ENCODE assay signal across 7 mouse cellular contexts in genomic region chr3:89278107-89278506, GRCm38 (mm10). TPM values are rescaled to one million over a fixed set of nuclear protein-coding genes. Genes with fewer than 3 reads are reported as not detected.
DNase-seq lines count a peak whose midpoint lies in the region; ATAC-seq lines count a peak whose summit lies in the region.

No protein-coding gene starts in this region.

- peak overlapping the region; percentile 93 for H3K4me2 ChIP-seq in embryonic facial prominence, embryonic 12.5 days (replicated peaks)
- H3K4me2 ChIP-seq in midbrain, embryonic 13.5 days (replicated peaks), result peak overlapping the region; percentile 82

- peaks cover 19% of the 10 kb centered on the region for H3K27me3 ChIP-seq in embryonic facial prominence, embryonic 12.5 days
- peaks cover 55% of the 10 kb centered on the region for H3K27me3 ChIP-seq in midbrain, embryonic 13.5 days

- peak overlapping the region; percentile 65 for H3K27ac ChIP-seq in embryonic facial prominence, embryonic 12.5 days
- no peak overlapping the region for H3K27ac ChIP-seq in midbrain, embryonic 13.5 days

- peak overlapping the region; percentile 51 for H3K4me3 ChIP-seq in embryonic facial prominence, embryonic 12.5 days
- H3K4me3 ChIP-seq in midbrain, embryonic 13.5 days (replicated peaks), result 0 out of 2 replicates have a peak overlapping the region, but pooled peaks have one; percentile 2

- intact Hi-C loops in heart, postnatal 14 days (cut with DNase I), result no loop called here

- H3K9me3 ChIP-seq in embryonic facial prominence, embryonic 12.5 days, result no peaks in the 10 kb centered on the region
- H3K9me3 ChIP-seq in midbrain, embryonic 13.5 days, result no peaks in the 10 kb centered on the region

- no peak for ATAC-seq in embryonic facial prominence, embryonic 12.5 days (ENCODE audit: insufficient number of reproducible peaks, insufficient read depth, low FRiP score, low TSS enrichment)
- no peak for ATAC-seq in midbrain, embryonic 13.5 days

- WGBS in embryonic facial prominence, embryonic 12.5 days, result 54% methylated on average over 7 of the region's 7 CpGs
- WGBS in midbrain, embryonic 13.5 days, result 76% methylated on average over 7 of the region's 7 CpGs

- peaks cover 46% of the 10 kb centered on the region for H3K4me1 ChIP-seq in embryonic facial prominence, embryonic 12.5 days
- H3K4me1 ChIP-seq in midbrain, embryonic 13.5 days (replicated peaks), result peaks cover 33% of the 10 kb centered on the region

- 0 out of 2 replicates have a peak, but pooled peaks cover 4% of the 10 kb centered on the region for H3K36me3 ChIP-seq in embryonic facial prominence, embryonic 12.5 days
- no peaks in the 10 kb centered on the region for H3K36me3 ChIP-seq in midbrain, embryonic 13.5 days

- peak overlapping the region; percentile 65 for H3K9ac ChIP-seq in embryonic facial prominence, embryonic 12.5 days
- H3K9ac ChIP-seq in midbrain, embryonic 13.5 days (replicated peaks), result no peak overlapping the region

- peak; percentile 41 to 65 for DNase-seq in adrenal gland, postnatal 36 days
- peak; percentile 64 for DNase-seq in heart, postnatal 14 days
- peak; percentile 85 to 94 for DNase-seq in kidney, postnatal 36 days
- DNase-seq in right cerebral cortex, postnatal 4 days, result no peak
- DNase-seq in layer of hippocampus, postnatal 36 days, result no peak

RNA-seq across cellular contexts. Expression of gene Efna1, which starts 2.8 kb away (rescaled TPM):
- 10 to 100 TPM in 1 of 2 experiments, 1 to 10 TPM in 1; 9.8 to 12.5 TPM for total RNA-seq in adrenal gland, postnatal 36 days (2021)
- polyA plus RNA-seq in embryonic facial prominence, embryonic 12.5 days (2016; fragmentation: Nextera tagmentation; extraction: Ambion mirVana), result 32.6 and 36.1 TPM in 2 replicates
- total RNA-seq in heart, postnatal 14 days (2021), result 10 to 100 TPM; 32.4 to 34.0 TPM
- 9.7 and 10.7 TPM in 2 replicates for polyA plus RNA-seq in midbrain, embryonic 13.5 days (2015; fragmentation: Nextera tagmentation; extraction: Ambion mirVana)
- total RNA-seq in layer of hippocampus, postnatal 36 days (2021), result 1 to 10 TPM; 8.8 to 9.9 TPM

RNA-seq across cellular contexts. Expression of gene Slc50a1, which starts 7.7 kb away (rescaled TPM):
- 10 to 100 TPM; 42.0 to 47.7 TPM for total RNA-seq in adrenal gland, postnatal 36 days (2021)
- polyA plus RNA-seq in embryonic facial prominence, embryonic 12.5 days (2016; fragmentation: Nextera tagmentation; extraction: Ambion mirVana), result 56.6 and 62.0 TPM in 2 replicates
- total RNA-seq in heart, postnatal 14 days (2021), result 10 to 100 TPM; 20.6 to 22.7 TPM
- 31.8 and 37.5 TPM in 2 replicates for polyA plus RNA-seq in midbrain, embryonic 13.5 days (2015; fragmentation: Nextera tagmentation; extraction: Ambion mirVana)
- total RNA-seq in layer of hippocampus, postnatal 36 days (2021), result 10 to 100 TPM; 44.0 to 47.1 TPM

RNA-seq across cellular contexts. Expression of gene Dpm3, which starts 18.9 kb away (rescaled TPM):
- 100 to 1,000 TPM; 117 to 130 TPM for total RNA-seq in adrenal gland, postnatal 36 days (2021)
- polyA plus RNA-seq in embryonic facial prominence, embryonic 12.5 days (2016; fragmentation: Nextera tagmentation; extraction: Ambion mirVana), result 101 and 103 TPM in 2 replicates
- total RNA-seq in heart, postnatal 14 days (2021), result 10 to 100 TPM; 47.6 to 58.7 TPM
- polyA plus RNA-seq in midbrain, embryonic 13.5 days (2015; fragmentation: Nextera tagmentation; extraction: Ambion mirVana), result 74.6 and 75.9 TPM in 2 replicates
- 10 to 100 TPM; 50.4 to 65.2 TPM for total RNA-seq in layer of hippocampus, postnatal 36 days (2021)

RNA-seq across cellular contexts. Expression of gene Trim46, which starts 32.0 kb away (rescaled TPM):
- total RNA-seq in adrenal gland, postnatal 36 days (2021), result 1 to 10 TPM; 1.3 to 1.6 TPM
- 6.2 and 7.7 TPM in 2 replicates for polyA plus RNA-seq in embryonic facial prominence, embryonic 12.5 days (2016; fragmentation: Nextera tagmentation; extraction: Ambion mirVana)
- under 1 TPM; 0.68 to 0.76 TPM for total RNA-seq in heart, postnatal 14 days (2021)
- 58.6 and 59.4 TPM in 2 replicates for polyA plus RNA-seq in midbrain, embryonic 13.5 days (2015; fragmentation: Nextera tagmentation; extraction: Ambion mirVana)
- total RNA-seq in layer of hippocampus, postnatal 36 days (2021), result 10 to 100 TPM; 86.7 to 93.7 TPM

RNA-seq across cellular contexts. Expression of gene Krtcap2, which starts 32.3 kb away (rescaled TPM):
- 100 to 1,000 TPM; 114 to 139 TPM for total RNA-seq in adrenal gland, postnatal 36 days (2021)
- 297 and 306 TPM in 2 replicates for polyA plus RNA-seq in embryonic facial prominence, embryonic 12.5 days (2016; fragmentation: Nextera tagmentation; extraction: Ambion mirVana)
- total RNA-seq in heart, postnatal 14 days (2021), result 10 to 100 TPM; 71.9 to 72.8 TPM
- polyA plus RNA-seq in midbrain, embryonic 13.5 days (2015; fragmentation: Nextera tagmentation; extraction: Ambion mirVana), result 205 and 209 TPM in 2 replicates
- total RNA-seq in layer of hippocampus, postnatal 36 days (2021), result 10 to 100 TPM; 71.4 to 86.2 TPM

Comparison
In these comparisons a context has a peak if more than half of its experiments do, and no peak if none do; other contexts are left out.
1. DNase-seq: peak in adrenal gland, postnatal 36 days (2 of 2), heart, postnatal 14 days (2 of 2) and kidney, postnatal 36 days (2 of 2); none in right cerebral cortex, postnatal 4 days (single experiment) and layer of hippocampus, postnatal 36 days (0 of 2).